In genomic region chr5:143999409-143999808, GRCm38 (mm10) we compare ENCODE assay signal across 12 mouse cellular contexts. TPM values are rescaled to one million over a fixed set of nuclear protein-coding genes. Genes with fewer than 3 reads are reported as not detected.
DNase-seq lines count a peak whose midpoint lies in the region; ATAC-seq and TF ChIP-seq lines count a peak whose summit lies in the region.
"Had no signal": no experiment of that assay in that cellular context is flagged by ENCODE, and none has a peak within 500 bp of the region (broad histone marks: within the 10 kb centered on the region; RNA-seq: fewer than 3 reads in every experiment).

No protein-coding gene starts in this region.

- no peak overlapping the region for H3K27ac ChIP-seq in left cerebral cortex, adult 2 months

- intact Hi-C loops in left cerebral cortex, adult 2 months (cut with DNase I): no loop called here
- intact Hi-C loops in left cerebral cortex, postnatal 36 days (cut with DNase I): no loop called here

- peak; percentile 34 for DNase-seq in embryo, embryonic 10 days (ENCODE audit: low spot score)
- no peak for DNase-seq in embryo, embryonic 9.5 days (ENCODE audit: extremely low spot score)
- DNase-seq in left cerebral cortex, adult 2 months (ENCODE audit: extremely low spot score in 1 of 2, low spot score in 2 of 2): no peak
- DNase-seq in left cerebral cortex, postnatal 36 days (ENCODE audit: low spot score in 2 of 2): no peak
- peak; percentile 25 for DNase-seq in A20 (ENCODE audit: low read depth, low spot score)
- peak; percentile 20 for DNase-seq in c-Kit-positive CD71-positive TER-119-positive erythroid progenitor cells, embryonic 14.5 days (ENCODE audit: low spot score)
- DNase-seq in left cerebral cortex, adult 11 months (ENCODE audit: low spot score): no peak
- DNase-seq: cerebellum, adult 2 months; kidney, adult 8-10 months; thymus, postnatal 25 days had no signal

- H3K4me3 ChIP-seq in left cerebral cortex, adult 2 months: no peak overlapping the region

- TF ChIP-seq CTCF in left cerebral cortex, adult 2 months (IDR thresholded peaks at IDR 0.05): peak; percentile 41

- ATAC-seq in frontal cortex, adult (ENCODE audit: low TSS enrichment): no peak

RNA-seq across cellular contexts. Expression of gene Ccz1, which starts 15.3 kb away (rescaled TPM):
- 10 to 100 TPM; 40.9 to 43.0 TPM for total RNA-seq in left cerebral cortex, adult 2 months (2021)
- 10 to 100 TPM; 43.0 to 45.0 TPM for total RNA-seq in left cerebral cortex, postnatal 36 days (2021)

RNA-seq across cellular contexts. Expression of gene Ocm, which starts 27.1 kb away (rescaled TPM):
- total RNA-seq in left cerebral cortex, adult 2 months (2021): 1 to 10 TPM; 1.1 to 2.2 TPM
- total RNA-seq in left cerebral cortex, postnatal 36 days (2021): 1 to 10 TPM; 2.2 to 3.8 TPM
- total RNA-seq: gastrocnemius, adult 18-20 months had no signal

Comparison
In these comparisons a context has a peak if more than half of its experiments do, and no peak if none do; other contexts are left out.
1. DNase-seq: peak in embryo, embryonic 10 days (single experiment), A20 (single experiment) and c-Kit-positive CD71-positive TER-119-positive erythroid progenitor cells, embryonic 14.5 days (single experiment); none in embryo, embryonic 9.5 days (single experiment), left cerebral cortex, adult 2 months (0 of 2), left cerebral cortex, postnatal 36 days (0 of 2) and left cerebral cortex, adult 11 months (single experiment).